Mouse (Mus musculus) monocyte, adult 5-6 weeks (primary cell): ENCODE data around the gene Olfr462. TPM values are rescaled to one million over a fixed set of nuclear protein-coding genes. Genes with fewer than 3 reads are reported as not detected.
"Not testable (repeated sequence)": the region's sequence is repeated elsewhere in the genome, so short reads cannot be mapped to it uniquely, and the experiment has no call there.

Experiments
- ATAC-seq: fragments of 153-309, 156-312 bp; replicated peaks from 2 replicates; pipeline ENCODE4 v1.8.0; 2017; ENCODE audit warnings: mild to moderate bottlenecking; ENCODE audit not compliant: low TSS enrichment, insufficient number of reproducible peaks, severe bottlenecking, poor library complexity, low FRiP score
- total RNA-seq: library from RNA; stranded (forward); fragments of 200-1000, 200-491, 200-594 nt; gene quantifications from 3 replicates; pipeline ENCODE4 v1.2.3, GENCODE M21; 2017

Olfr462 gene
- not detected in 3 replicates for total RNA-seq

GRCm38 (mm10) chr11:87892168-87892567 is at the start of gene Olfr462:
Gene Olfr462, minus strand, starts transcription at chr11:87892268.
- ATAC-seq, result no peak

- ATAC-seq, result no peak
These were observed 43.4 kb upstream of the Olfr462 start for GRCm38 (mm10) chr11:87935467-87935866.

- no peak for ATAC-seq
These were observed 41.7 kb upstream of the Olfr462 start for GRCm38 (mm10) chr11:87933731-87934130.

GRCm38 (mm10) chr11:87930348-87930747 is 38.3 kb upstream of the Olfr462 start:
- no peak for ATAC-seq

GRCm38 (mm10) chr11:87920966-87921365 is 28.9 kb upstream of the Olfr462 start, which contains the start of gene Olfr464:
Gene Olfr464, minus strand, starts transcription at chr11:87920967.
- no peak for ATAC-seq

DNA sequence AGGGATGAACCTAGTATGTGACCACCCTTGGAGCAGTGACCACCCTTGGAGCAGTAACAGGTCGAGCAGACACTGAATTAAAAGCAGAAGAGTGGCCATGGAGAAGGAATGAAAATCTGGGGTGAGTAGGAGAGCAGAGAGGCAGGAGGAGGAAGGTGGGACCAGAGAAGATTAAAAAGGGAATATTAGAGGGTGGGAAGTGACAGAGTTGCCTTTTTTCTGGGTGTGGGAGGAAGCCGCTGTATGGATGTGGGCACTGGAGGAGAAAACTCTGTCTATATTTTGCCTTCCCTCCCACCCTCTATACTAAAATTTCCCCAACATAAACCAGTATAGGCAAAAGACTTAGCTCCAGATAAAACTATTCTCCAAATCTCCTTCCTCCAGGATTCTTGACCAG is 28.2 kb upstream of the Olfr462 start:
- no peak for ATAC-seq

- ATAC-seq, result no peak
These were observed 23.9 kb upstream of the Olfr462 start for GRCm38 (mm10) chr11:87916005-87916404.

DNA sequence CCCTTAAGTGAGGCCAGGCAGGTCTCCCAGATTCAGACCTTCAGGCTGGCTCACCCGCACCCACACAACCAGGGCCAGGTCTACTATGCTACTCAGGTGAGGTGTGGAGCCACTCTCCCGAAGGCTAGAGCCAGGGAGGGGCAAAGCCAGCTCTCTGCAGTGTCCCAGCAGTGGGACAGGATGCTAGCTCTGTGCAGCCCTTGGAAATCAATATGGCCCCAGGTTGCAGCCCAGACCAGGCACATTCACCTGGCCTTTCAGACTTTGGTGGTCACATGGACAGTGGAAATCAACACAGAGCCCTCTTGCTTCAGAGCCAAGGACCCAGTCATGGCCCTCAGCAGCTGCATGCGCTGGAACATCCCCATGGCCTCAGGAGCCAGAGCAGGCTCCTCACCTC is 12.3 kb upstream of the Olfr462 start:
- ATAC-seq, result no peak

GRCm38 (mm10) chr11:87897287-87897686 is 5.2 kb upstream of the Olfr462 start, which contains the start of gene Olfr463:
Gene Olfr463, minus strand, starts transcription at chr11:87897387.
- no peak for ATAC-seq

DNA sequence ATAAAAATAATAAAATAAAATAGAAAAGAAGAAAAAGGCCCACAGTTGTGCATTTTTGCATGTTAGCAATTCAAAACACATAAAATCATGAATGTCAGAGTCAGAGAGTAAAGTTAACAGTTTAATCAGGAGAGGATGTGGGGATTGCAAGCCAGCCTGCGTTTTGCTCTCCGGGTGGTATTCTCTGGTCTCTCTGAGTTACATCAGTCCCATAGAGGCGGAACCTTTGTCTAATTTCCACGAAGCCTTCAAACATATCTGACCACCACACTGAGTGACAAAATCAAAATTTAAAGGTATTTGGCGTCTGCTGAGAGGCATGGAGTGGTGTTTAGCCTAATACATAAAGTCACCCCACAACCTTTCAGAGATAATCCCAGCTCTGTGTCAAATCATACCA is 7.2 kb downstream of the Olfr462 start:
- no peak for ATAC-seq

DNA sequence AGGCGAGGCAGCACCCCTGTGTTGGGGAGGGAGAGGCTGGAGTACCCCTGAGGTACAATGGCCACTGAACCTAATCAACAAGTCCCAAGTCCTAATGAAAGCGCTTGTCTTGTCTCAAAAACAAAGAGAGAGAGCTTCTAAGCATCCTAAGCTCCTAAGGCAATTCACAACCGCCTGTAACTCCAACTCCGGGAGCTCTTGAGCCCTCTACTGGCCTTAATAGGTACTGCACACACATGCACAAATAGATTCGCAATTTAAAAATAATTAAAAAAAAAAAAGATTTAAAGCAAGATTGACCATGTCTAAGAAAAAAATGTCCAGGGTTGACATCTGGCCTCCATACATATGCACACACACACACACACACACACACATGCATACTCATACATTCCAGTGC is 8.6 kb downstream of the Olfr462 start:
- ATAC-seq, result no peak

DNA sequence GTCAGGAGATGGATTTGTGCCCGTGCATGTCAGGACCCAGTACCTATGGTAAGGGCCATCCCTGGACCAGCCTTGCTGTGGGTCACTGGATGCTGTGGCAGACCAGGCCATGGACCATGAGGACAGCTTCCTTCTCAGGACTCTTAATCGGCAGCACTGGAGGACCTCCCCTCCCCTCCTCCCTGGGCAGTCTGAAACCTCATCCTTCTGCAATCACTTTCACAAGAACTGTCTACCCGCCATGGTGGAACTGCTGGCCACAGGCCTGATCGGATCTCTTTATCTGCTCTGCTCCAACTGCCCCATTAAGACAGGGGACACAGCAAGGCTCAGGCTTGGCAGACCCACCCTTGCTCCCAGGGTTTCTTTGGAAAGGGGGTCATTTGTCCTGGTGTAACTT is 10.4 kb downstream of the Olfr462 start:
- 0 out of 2 replicates have a peak, but pooled peaks have one; percentile 27 for ATAC-seq

DNA sequence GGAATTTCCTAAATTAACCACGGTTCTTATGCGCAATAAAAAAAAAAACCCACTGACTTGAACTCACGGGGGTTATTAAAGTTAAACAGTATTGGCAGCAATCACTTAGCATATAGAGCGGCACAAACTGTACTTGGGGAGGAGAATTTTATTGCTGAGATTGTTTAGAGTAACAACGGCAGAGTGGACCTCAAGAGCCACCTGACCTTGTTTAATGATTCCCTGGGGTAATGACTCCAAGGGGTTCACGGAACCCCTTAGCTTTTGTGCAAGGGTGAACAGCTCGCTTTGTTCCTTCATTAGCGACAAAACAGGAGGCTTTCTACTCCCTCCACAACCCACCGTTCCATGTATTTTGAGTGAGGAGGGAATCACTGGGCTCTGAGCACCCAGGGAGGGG is 12.2 kb downstream of the Olfr462 start:
- no peak for ATAC-seq

DNA sequence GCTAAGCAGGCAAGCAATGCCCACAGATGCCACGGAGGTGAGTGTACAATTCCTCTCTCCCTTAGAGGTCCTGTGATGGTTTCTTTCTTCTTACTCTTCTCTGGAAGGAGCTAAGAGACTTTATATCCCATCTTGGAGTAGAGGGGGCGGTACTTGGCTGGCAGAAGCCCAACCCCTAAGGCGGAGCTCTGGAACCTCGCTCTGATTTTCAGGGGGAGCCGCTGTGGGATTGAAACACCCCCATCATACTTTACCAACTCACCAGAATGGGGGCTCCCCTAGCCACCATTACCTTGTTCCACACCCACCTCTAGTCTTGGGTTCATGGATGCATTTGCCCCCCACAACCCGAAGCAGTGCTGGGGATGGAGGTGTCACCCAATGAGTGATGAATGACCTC is 16.6 kb downstream of the Olfr462 start, which contains the start of gene Epx:
TSS of gene Epx (minus strand) at position 101 of the 400 bp plus-strand sequence.
- no peak for ATAC-seq

DNA sequence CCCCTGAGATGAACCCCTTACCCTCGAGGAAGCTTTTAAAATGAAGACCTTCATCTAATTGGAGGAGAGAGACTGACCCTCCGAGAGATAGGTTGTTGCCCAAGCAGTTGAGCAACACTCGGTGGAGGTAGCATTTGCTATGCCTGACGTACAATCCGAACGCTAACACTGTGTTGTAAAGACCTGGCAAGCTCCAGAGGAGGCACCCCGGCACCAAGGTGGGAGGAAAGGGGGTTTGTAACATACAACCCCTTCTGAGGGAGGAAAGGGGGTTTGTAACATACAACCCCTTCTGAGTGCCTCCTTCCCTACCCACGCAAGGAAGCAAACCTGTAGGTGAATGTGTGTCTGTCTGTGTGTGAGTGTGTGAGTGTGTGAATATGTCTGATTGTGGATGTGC is 20.3 kb downstream of the Olfr462 start:
- no peak for ATAC-seq

- ATAC-seq, result no peak
These were observed 22.0 kb downstream of the Olfr462 start for GRCm38 (mm10) chr11:87870096-87870495.

GRCm38 (mm10) chr11:87866891-87867290 is 25.2 kb downstream of the Olfr462 start:
- not testable (repeated sequence) for ATAC-seq

DNA sequence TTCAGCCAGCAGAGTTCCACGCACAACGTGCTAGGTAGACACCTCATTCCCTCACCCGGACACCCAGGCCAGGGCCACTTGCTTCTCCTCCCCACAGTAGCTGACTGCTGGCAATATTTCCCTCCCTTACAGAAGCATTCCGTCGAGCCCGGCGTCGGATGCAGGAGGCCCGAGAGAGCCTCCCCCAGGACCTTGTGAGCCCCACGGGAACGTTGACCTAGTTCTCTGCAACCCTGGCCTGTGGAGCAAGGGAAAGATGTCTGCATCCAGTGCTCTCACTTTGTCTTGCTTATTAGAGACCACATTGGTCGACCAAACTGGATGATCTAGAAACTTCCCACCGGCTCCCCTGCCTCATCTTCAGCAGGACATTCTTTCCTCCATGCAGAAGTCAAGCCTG is 29.3 kb downstream of the Olfr462 start:
- no peak for ATAC-seq

DNA sequence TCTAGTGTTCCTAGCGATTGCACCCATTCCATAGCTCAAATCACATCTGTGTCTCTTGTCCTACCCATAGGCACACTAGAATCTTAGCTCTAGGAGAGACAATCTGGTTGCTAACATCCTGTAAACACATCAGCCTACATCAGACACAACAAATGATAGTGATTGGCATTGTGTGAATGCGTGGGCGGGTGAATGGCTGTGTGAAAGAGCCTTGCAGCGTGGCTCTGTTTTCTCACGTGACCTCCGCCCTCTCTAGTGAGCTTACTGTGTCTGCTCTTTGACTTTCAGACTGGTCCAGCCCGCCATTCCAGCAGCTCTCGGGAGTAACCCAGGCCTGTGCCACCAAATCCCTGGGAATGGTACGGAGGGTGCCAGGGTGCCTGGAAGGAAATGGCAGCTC is 31.6 kb downstream of the Olfr462 start:
- ATAC-seq, result no peak

- ATAC-seq, result no peak
These were observed 32.8 kb downstream of the Olfr462 start for GRCm38 (mm10) chr11:87859273-87859672.

- ATAC-seq, result no peak
These were observed 37.5 kb downstream of the Olfr462 start for GRCm38 (mm10) chr11:87854550-87854949.
